Mouse (Mus musculus) lung, postnatal 0 days (tissue): ENCODE data around the gene Pigx.

Experiments used
- CTCF ChIP-seq: IDR thresholded peaks from 2 replicates; pipeline ENCODE4 v1.5.1; 2016; ENCODE audit warnings: antibody characterized with exemption, mild to moderate bottlenecking
- EP300 ChIP-seq: IDR thresholded peaks from 2 replicates; pipeline ENCODE4 v1.6.1; 2016; ENCODE audit warnings: antibody characterized with exemption, mild to moderate bottlenecking, control low read depth

GRCm38 (mm10) chr16:32127046-32127445 lies 27.5 kb upstream of the Pigx start:
- no peak for TF ChIP-seq CTCF
- TF ChIP-seq EP300: peak; percentile 94
